Mouse (Mus musculus) MEL (cell line): Measurements from ENCODE around the gene Tpbgl.

ENCODE experiments used
- CHD1 ChIP-seq: IDR thresholded peaks from 2 replicates; pipeline ENCODE4 v1.6.1; 2012; ENCODE audit warnings: low read depth, mild to moderate bottlenecking, inconsistent platforms, low read length, improper control_type of control experiment
- CTCF ChIP-seq, 3 experiments: IDR thresholded peaks in 2 of 3; conservative IDR thresholded peaks in 1 of 3; 2 replicates each; pipeline ENCODE4 v1.5.1; 2011 to 2012; ENCODE audit warnings: low read length in 3 of 3, low read depth in 2 of 3, mild to moderate bottlenecking in 2 of 3, improper control_type of control experiment in 1 of 3, inconsistent platforms in 1 of 3, mixed read lengths in 1 of 3, moderate library complexity in 1 of 3; ENCODE audit not compliant: control insufficient read depth in 1 of 3, insufficient read depth in 1 of 3, poor library complexity in 1 of 3, severe bottlenecking in 1 of 3
- E2F4 ChIP-seq: IDR thresholded peaks from 2 replicates; pipeline ENCODE4 v1.6.1; 2011; ENCODE audit warnings: low read depth, low read length, improper control_type of control experiment, borderline replicate concordance
- EP300 ChIP-seq, 2 experiments: IDR thresholded peaks; 2 replicates each; pipeline ENCODE4 v1.6.1; 2011; ENCODE audit warnings: improper control_type of control experiment in 2 of 2, low read length in 2 of 2, low read depth in 1 of 2, mild to moderate bottlenecking in 1 of 2
- ETS1 ChIP-seq: IDR thresholded peaks from 2 replicates; pipeline ENCODE4 v1.6.1; 2012; ENCODE audit warnings: low read depth, mild to moderate bottlenecking, inconsistent platforms, low read length, improper control_type of control experiment, moderate library complexity
- HCFC1 ChIP-seq: IDR thresholded peaks from 2 replicates; pipeline ENCODE4 v1.6.1; 2012; ENCODE audit warnings: low read depth, mild to moderate bottlenecking, inconsistent platforms, low read length, improper control_type of control experiment, moderate library complexity
- MAX ChIP-seq: IDR thresholded peaks from 2 replicates; pipeline ENCODE4 v1.6.1; 2011; ENCODE audit warnings: low read length, improper control_type of control experiment
- MYC ChIP-seq: IDR thresholded peaks from 2 replicates; pipeline ENCODE4 v1.6.1; 2011; ENCODE audit warnings: low read depth, mild to moderate bottlenecking, low read length, improper control_type of control experiment, moderate library complexity
- NELFE ChIP-seq: IDR thresholded peaks from 2 replicates; pipeline ENCODE4 v1.6.1; 2011; ENCODE audit warnings: low read depth, low read length, improper control_type of control experiment
- POLR2A ChIP-seq, 2 experiments: IDR thresholded peaks; 2 replicates each; pipeline ENCODE4 v1.6.1; 2011 to 2012; ENCODE audit warnings: low read length in 2 of 2, mild to moderate bottlenecking in 2 of 2, control low read depth in 1 of 2, improper control_type of control experiment in 1 of 2, low read depth in 1 of 2, moderate library complexity in 1 of 2; ENCODE audit not compliant: control insufficient read depth in 1 of 2, insufficient read depth in 1 of 2, poor library complexity in 1 of 2
- TCF12 ChIP-seq: IDR thresholded peaks from 2 replicates; pipeline ENCODE4 v1.6.1; 2014; ENCODE audit warnings: low read depth, mild to moderate bottlenecking, inconsistent platforms, low read length, improper control_type of control experiment, moderate library complexity

- no peak for TF ChIP-seq EP300 (IDR thresholded peaks at IDR 0.05; ENCODE audit: low read depth in 1 of 2, low read length in 2 of 2)
- TF ChIP-seq MYC, result no peak
- no peak for TF ChIP-seq E2F4
- TF ChIP-seq CHD1, result no peak
- TF ChIP-seq HCFC1, result no peak
- TF ChIP-seq POLR2A (IDR thresholded peaks at IDR 0.05; ENCODE audit: control insufficient read depth in 1 of 2, insufficient read depth in 1 of 2, low read depth in 1 of 2, low read length in 2 of 2, poor library complexity in 1 of 2), result no peak
- TF ChIP-seq CTCF (IDR thresholded peaks at IDR 0.05 in 2 of 3, conservative IDR thresholded peaks at IDR 0.05 in 1 of 3; ENCODE audit: control insufficient read depth in 1 of 3, insufficient read depth in 1 of 3, low read depth in 2 of 3, low read length in 3 of 3, poor library complexity in 1 of 3, severe bottlenecking in 1 of 3), result peak; percentile 57 to 85 (median 83)
- no peak for TF ChIP-seq NELFE
- TF ChIP-seq TCF12, result no peak
- TF ChIP-seq MAX, result no peak
- no peak for TF ChIP-seq ETS1
These were observed 32.6 kb upstream of the Tpbgl start for GRCm38 (mm10) chr7:99659379-99660029.
